Mouse (Mus musculus): Measurements from ENCODE around the gene Zfp593. TPM values are rescaled to one million over a fixed set of nuclear protein-coding genes. Genes with fewer than 3 reads are reported as not detected.

Gene Zfp593
- total and polyA plus RNA-seq, 2 experiments, result 2.9 to 6.8 TPM

DNA sequence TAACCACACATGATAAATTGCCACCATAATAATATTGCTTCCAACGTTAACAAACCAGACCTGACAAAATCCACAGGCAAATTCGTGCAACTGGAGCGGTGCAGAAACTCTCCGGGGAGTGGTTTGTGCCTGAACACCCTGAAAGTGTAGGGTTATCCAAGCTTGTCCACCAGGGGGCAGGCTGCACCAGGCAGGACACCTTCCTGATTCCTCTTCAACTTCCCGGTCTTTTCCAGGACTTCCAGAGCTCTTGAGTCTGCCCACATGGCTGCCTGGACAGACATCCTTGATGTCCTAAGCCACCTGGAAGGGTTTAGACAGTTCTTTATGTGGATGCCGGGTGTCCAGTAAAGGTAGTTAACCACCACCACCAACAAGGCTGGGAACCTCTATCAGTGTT lies 17.8 kb upstream of the Zfp593 start:
- peak; percentile 41 for DNase-seq (ENCODE audit: extremely low read depth, low read depth, low spot score)
- Histone ChIP-seq H3K27me3 (ENCODE audit: control insufficient read depth, insufficient read depth, low read length) (no peaks in the 10 kb centered on the region), H3K27ac (replicated peaks; ENCODE audit: insufficient read depth, low read depth, low read length) (no peak overlapping the region), H3K4me1 (ENCODE audit: control insufficient read depth, insufficient read depth, low read length) (no peaks in the 10 kb centered on the region), H3K36me3 (ENCODE audit: control insufficient read depth, insufficient read depth, low read length) (no peaks in the 10 kb centered on the region), H3K79me2 (ENCODE audit: control insufficient read depth, insufficient read depth, low read length) (no peaks in the 10 kb centered on the region), H3K9ac (ENCODE audit: low read depth, low read length) (no peak overlapping the region), H3K4me3 (ENCODE audit: insufficient read depth, low read depth, low read length) (no peak overlapping the region)
- TF ChIP-seq POLR2A (IDR thresholded peaks at IDR 0.05; ENCODE audit: extremely low read depth, insufficient read depth, low read length) (no peak), CTCF (IDR thresholded peaks at IDR 0.05; ENCODE audit: low read depth, low read length) (peak; percentile 90)
- WGBS, result 31% methylated on average over 6 of the region's 6 CpGs

DNA sequence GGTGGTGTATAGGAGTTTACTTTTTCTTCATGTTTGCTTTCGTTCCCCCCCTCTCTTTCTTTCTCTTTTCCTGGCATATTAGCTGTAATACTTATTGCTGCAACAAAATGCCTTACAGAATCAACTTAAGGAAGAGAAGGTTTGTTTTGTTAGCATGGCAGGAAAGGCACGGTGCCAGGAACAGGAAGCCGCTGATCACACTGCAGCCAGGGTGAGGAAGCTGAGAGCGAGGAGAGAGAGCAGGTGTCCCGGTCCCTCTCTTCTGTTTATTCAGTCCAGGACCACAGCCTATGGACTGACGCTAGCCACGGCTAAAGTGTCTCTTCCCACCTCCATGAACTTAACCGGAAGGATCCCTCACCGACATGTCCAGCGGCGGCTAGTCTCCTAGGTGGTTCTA lies 13.0 kb upstream of the Zfp593 start:
- 55% methylated on average over 11 of the region's 11 CpGs for WGBS
- TF ChIP-seq POLR2A (IDR thresholded peaks at IDR 0.05; ENCODE audit: extremely low read depth, insufficient read depth, low read length) (no peak), CTCF (IDR thresholded peaks at IDR 0.05; ENCODE audit: low read depth, low read length) (no peak)
- Histone ChIP-seq H3K36me3 (ENCODE audit: control insufficient read depth, insufficient read depth, low read length) (no peaks in the 10 kb centered on the region), H3K4me1 (ENCODE audit: control insufficient read depth, insufficient read depth, low read length) (no peaks in the 10 kb centered on the region), H3K27ac (replicated peaks; ENCODE audit: insufficient read depth, low read depth, low read length) (no peak overlapping the region), H3K27me3 (ENCODE audit: control insufficient read depth, insufficient read depth, low read length) (peaks cover 9% of the 10 kb centered on the region; the same call in 1 of the 2 replicates), H3K79me2 (ENCODE audit: control insufficient read depth, insufficient read depth, low read length) (no peaks in the 10 kb centered on the region), H3K9ac (ENCODE audit: low read depth, low read length) (no peak overlapping the region), H3K4me3 (ENCODE audit: insufficient read depth, low read depth, low read length) (no peak overlapping the region)
- no peak for DNase-seq (ENCODE audit: extremely low read depth, low read depth, low spot score)

DNA sequence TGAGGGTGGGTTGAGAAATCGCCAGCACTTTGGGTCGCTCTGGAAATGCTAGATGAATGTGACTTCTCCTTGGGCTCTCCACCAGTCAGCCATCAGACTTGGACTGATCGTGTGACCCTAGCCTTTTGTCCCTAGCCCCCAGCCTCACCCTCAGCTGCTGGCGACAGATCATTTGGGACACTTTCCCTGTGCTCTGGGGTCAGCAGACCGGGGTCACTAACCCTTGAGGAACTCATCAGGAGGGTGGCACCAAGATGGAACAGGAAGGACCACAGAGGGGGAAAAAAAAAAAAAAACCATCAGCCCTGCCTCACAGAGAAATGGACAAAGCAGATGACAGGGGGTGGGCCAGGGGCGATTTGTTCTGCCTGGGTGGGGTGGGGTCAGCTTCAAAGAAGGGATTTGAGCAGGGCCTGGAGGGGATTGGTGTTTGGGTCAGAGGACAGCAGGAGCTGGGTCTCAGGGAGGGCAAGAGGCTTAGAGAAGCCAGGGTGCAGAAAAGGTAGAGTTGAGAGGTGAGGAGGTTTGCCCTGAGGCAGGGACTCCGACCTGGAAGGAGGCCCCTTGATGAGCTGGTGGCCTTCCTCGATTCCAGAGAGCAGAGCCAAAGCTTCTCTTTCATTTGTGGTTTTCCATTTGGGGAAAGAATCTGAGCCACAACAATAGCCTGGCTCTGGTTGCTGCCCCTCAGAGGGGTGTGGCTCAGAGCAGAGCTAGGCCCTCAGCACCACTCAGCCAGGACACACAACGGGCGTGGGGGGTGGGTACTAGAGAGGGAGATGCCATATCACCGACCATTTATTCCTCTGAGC lies 12.0 kb upstream of the Zfp593 start:
- TF ChIP-seq CTCF (IDR thresholded peaks at IDR 0.05; ENCODE audit: low read depth, low read length), result no peak
- TF ChIP-seq POLR2A (IDR thresholded peaks at IDR 0.05; ENCODE audit: extremely low read depth, insufficient read depth, low read length), result no peak
- 67% methylated on average over 11 of the region's 11 CpGs for WGBS
- H3K9ac ChIP-seq (ENCODE audit: low read depth, low read length), result no peak overlapping the region
- no peaks in the 10 kb centered on the region for H3K36me3 ChIP-seq (ENCODE audit: control insufficient read depth, insufficient read depth, low read length)
- no peak overlapping the region for H3K4me3 ChIP-seq (ENCODE audit: insufficient read depth, low read depth, low read length)
- H3K27me3 ChIP-seq (ENCODE audit: control insufficient read depth, insufficient read depth, low read length), result peaks cover 9% of the 10 kb centered on the region
- no peaks in the 10 kb centered on the region for H3K4me1 ChIP-seq (ENCODE audit: control insufficient read depth, insufficient read depth, low read length)
- no peaks in the 10 kb centered on the region for H3K79me2 ChIP-seq (ENCODE audit: control insufficient read depth, insufficient read depth, low read length)
- no peak overlapping the region for H3K27ac ChIP-seq (replicated peaks; ENCODE audit: insufficient read depth, low read depth, low read length)
- DNase-seq (ENCODE audit: extremely low read depth, low read depth, low spot score), result no peak

DNA sequence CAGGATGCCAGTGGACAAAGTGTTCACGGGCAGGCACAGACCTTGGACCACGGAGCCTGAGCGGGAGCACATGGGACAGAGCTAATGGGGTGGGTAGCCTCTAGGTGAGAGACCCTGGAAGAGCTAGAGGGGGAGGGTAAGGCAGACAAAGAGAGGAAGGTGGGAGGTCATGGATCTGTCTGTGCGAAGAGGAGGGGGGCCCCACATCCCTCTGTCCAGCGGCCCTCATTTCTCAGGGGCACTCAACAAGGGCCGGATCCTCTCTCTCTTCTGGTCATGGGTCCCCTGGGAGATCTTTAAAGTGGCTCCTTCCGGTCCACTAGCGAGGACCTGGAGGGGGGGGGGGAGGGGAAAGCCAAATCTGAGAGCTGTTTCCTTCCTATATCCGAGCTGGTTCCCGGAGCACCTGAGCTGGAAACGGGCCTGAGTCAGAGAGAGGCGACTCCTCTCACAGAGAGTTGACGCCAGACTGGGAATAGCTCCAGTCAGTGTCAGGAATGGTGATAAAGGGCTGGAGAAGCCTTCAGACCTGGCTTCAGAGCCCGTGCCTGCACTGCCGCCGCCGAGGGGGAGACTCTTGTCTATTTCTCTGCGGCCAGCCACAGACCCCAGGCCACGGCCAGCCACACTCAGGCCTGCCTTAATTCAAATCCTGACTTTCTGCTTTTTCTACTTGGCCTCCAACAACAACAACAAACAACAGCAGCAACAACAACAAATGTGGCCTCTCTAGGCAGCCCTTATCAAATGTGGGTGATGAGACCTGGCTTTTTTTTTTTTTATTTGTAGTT lies 11.2 kb upstream of the Zfp593 start:
- H3K79me2 ChIP-seq (ENCODE audit: control insufficient read depth, insufficient read depth, low read length), result no peaks in the 10 kb centered on the region
- no peak overlapping the region for H3K9ac ChIP-seq (ENCODE audit: low read depth, low read length)
- H3K27me3 ChIP-seq (ENCODE audit: control insufficient read depth, insufficient read depth, low read length), result peaks cover 17% of the 10 kb centered on the region
- no peak for TF ChIP-seq POLR2A (IDR thresholded peaks at IDR 0.05; ENCODE audit: extremely low read depth, insufficient read depth, low read length)
- TF ChIP-seq CTCF (IDR thresholded peaks at IDR 0.05; ENCODE audit: low read depth, low read length), result no peak
- 45% methylated on average over 19 of the region's 19 CpGs for WGBS
- H3K4me3 ChIP-seq (ENCODE audit: insufficient read depth, low read depth, low read length), result no peak overlapping the region
- H3K4me1 ChIP-seq (ENCODE audit: control insufficient read depth, insufficient read depth, low read length), result no peaks in the 10 kb centered on the region
- H3K36me3 ChIP-seq (ENCODE audit: control insufficient read depth, insufficient read depth, low read length), result no peaks in the 10 kb centered on the region
- H3K27ac ChIP-seq (replicated peaks; ENCODE audit: insufficient read depth, low read depth, low read length), result no peak overlapping the region
- no peak for DNase-seq (ENCODE audit: extremely low read depth, low read depth, low spot score)

DNA sequence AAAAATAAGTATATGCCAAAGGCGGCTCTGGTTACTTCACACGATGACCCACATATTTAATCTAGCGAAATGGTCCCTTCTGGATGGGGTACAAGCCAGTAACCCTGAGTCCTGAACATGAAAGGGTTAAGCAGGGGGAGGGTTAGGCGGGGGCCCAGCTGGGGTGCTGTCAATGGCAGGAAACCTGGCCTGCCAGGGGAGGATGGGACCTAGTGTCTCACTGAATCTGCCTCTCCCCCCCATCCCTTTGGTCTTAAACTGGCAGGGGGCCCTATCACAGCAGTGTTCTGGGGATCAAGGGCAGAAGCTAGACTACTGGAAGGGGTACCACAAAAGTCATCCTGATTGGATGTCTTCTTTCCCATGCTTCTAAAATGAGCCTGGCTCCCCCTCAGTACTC lies 10.5 kb upstream of the Zfp593 start:
- Histone ChIP-seq H3K4me3 (ENCODE audit: insufficient read depth, low read depth, low read length) (no peak overlapping the region), H3K79me2 (ENCODE audit: control insufficient read depth, insufficient read depth, low read length) (no peaks in the 10 kb centered on the region), H3K27me3 (ENCODE audit: control insufficient read depth, insufficient read depth, low read length) (peaks cover 24% of the 10 kb centered on the region)

More for the DNA sequence above, 10.5 kb upstream of the Zfp593 start:
- DNase-seq (ENCODE audit: extremely low read depth, low read depth, low spot score), result no peak
- 64% methylated on average over 4 of the region's 4 CpGs for WGBS
- no peak for TF ChIP-seq POLR2A (IDR thresholded peaks at IDR 0.05; ENCODE audit: extremely low read depth, insufficient read depth, low read length)
- no peak for TF ChIP-seq CTCF (IDR thresholded peaks at IDR 0.05; ENCODE audit: low read depth, low read length)
- Histone ChIP-seq H3K4me1 (ENCODE audit: control insufficient read depth, insufficient read depth, low read length) (no peaks in the 10 kb centered on the region), H3K36me3 (ENCODE audit: control insufficient read depth, insufficient read depth, low read length) (no peaks in the 10 kb centered on the region), H3K9ac (ENCODE audit: low read depth, low read length) (no peak overlapping the region), H3K27ac (replicated peaks; ENCODE audit: insufficient read depth, low read depth, low read length) (no peak overlapping the region)
